Mouse (Mus musculus) heart, postnatal 10 days (tissue): Measurements from ENCODE around the gene Scaf4. TPM values are rescaled to one million over a fixed set of nuclear protein-coding genes. Genes with fewer than 3 reads are reported as not detected.
"Not testable (repeated sequence)": the region's sequence is repeated elsewhere in the genome, so short reads cannot be mapped to it uniquely, and the experiment has no call there.

Source experiments
- DNase-seq, 2 experiments: peaks; one replicate each; pipeline ENCODE4 v3.0.0; 2021
- intact Hi-C: fragments of 180-260 bp; cut with DNase I; formaldehyde crosslinking; loops from one replicate; pipeline ENCODE4 v1.15.1; 2025
- total RNA-seq, 2 experiments: library from RNA; stranded (reverse); gene quantifications; 2 replicates each; pipeline ENCODE4 v1.2.3; 2021

Scaf4 gene
- total RNA-seq, 2 experiments from 2014 or later, result 26.8 to 31.2 TPM

DNA sequence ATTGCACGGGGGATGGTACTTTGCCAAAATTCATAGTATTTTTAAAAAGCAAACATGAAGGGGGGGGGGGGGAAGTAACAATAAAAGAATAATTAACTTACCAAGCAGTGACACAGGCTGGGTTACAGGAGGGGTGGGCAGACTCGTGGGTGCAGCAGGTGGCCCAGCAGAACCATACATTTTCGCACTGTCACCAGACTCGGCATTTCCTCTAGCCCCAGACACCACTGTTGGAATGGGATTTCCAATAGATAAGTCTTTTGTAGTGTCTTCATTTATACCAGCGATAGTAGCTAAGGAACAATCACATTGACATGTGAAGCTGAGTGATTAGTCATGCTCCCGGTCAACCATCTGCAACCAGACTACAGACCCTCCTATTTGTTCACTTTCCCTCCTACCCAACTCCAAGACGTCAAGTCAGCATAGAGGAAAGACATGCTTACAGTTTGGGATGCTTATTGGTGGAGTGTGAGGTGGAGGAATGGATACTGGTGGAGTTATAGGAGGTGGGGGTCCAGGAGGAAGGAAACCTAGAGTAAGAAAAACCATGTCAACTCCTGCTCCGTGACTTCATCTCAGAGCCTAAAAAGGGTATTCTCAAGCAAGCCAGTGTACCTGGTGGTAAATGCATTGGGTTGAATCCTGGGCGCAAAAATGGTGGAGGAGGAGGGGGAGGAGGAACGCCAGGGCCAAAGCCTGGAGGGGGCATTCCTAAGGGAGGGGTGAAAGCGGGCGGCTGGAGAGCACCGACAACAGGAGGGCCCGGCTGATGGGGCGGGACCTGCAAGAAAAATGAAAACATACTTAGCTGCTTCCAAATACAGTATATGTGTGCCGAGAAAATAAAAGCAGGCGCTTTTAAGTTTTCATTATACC lies 41.6 kb downstream of the Scaf4 start:
- DNase-seq, result no peak
- intact Hi-C loops, result no loop called here

DNA sequence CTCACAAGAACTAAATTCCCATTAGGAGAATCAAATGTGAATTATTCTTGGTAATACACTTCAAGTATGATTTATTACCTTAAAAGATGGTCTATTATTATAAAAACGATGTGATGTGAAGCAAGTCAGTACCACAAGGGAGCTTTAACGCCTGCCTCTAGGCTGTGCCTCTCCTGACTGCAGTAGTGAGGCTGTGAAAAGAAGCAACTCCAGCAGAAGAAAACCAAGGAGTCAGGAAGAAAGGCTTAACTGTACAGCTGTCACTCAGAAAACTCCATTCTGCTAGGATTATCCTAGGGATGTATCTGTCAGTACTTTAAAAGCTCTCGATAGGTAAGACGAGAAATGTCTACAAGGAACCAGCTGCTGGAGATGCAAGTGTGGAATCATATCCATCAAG lies 42.4 kb downstream of the Scaf4 start:
- intact Hi-C loops, result no loop called here
- no peak for DNase-seq

DNA sequence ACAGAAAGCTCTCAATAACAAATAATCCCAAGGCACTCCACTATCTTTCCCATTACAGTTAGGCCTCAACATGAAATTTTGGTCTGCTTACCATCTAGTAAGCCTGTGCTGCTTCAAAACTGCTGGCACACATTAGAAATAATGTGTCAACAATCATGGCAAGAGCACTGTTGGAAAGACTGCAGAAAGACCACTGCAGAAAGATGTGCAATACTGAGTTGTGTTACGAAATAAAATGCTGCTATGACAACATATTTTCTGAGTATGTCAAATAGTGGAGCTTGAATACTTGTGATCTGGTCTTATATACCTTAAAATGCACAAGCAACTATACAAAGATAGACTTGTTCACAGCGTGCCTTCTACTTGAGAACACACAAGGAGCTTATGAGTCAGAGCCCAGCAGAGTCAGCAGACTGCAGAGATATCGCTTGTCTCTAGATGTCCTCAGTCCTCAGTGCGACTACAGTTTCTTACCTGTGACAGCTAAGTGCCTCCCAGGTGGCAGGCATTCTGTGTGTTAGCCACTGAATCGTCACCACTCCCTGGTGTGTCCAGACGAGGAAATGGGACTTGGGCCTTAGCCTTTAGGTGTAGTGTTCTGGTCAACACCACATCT lies 45.1 kb downstream of the Scaf4 start:
- no peak for DNase-seq
- intact Hi-C loops, result no loop called here

DNA sequence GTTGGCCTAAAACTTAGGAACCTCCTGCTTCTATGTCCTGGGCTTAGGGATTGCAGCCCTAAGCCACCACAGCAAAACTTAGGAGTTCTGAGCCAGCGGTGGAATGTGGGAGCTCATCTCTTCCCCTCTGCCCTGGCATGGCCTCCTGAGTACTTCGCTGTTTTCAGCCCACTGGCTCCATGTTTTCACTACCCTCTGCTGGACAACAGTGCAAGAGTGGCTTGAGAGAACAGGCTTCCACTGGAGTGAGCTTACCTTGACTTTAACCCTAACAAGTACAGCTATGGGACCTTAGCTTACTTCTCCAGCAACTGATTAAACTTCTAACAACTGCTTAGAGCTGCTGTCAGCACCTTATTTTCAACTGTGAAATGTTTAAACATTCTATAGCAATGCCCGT lies 49.1 kb downstream of the Scaf4 start:
- intact Hi-C loops, result no loop called here
- DNase-seq, result peak in 1 of 2 experiments; percentile 30

DNA sequence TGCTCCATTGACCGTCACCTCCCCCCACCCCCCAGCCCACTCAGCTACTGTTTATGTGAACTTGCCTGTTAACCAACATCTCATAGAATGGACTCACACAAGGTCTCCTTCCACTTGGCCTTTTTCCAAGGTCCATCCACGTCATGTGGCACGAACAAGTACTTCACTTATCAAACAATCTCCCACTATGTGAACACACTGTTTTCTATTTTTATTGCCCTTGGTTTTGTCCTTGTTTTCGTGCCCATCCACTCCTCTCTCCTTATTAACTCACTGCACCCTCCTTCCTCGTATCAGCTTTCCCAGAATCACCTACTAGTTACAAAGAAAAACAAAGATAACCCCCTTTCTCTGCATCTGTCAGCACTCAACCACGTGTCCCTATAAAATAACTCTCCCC lies 49.7 kb downstream of the Scaf4 start:
- intact Hi-C loops, result no loop called here
- DNase-seq, result no peak

DNA sequence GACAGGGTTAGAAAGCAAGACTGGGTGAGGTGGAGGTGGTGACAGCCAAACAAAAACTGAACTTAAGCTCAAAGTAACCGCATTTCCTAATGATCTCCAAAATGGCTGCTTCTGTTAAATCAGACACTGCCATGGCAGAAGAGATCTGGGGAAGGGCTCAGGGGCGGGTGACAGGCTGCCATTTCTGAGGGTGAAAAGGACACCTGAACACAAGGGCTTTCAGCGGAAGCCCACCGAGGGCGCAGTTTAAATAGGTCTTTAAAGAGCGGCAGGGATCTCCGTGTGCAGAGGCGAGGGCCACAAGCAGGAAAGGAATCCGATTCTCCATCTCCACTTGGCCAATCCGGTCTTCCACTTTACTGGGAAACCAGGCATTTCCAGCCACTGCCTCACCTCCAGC lies 50.6 kb downstream of the Scaf4 start:
- intact Hi-C loops, result no loop called here
- no peak for DNase-seq

DNA sequence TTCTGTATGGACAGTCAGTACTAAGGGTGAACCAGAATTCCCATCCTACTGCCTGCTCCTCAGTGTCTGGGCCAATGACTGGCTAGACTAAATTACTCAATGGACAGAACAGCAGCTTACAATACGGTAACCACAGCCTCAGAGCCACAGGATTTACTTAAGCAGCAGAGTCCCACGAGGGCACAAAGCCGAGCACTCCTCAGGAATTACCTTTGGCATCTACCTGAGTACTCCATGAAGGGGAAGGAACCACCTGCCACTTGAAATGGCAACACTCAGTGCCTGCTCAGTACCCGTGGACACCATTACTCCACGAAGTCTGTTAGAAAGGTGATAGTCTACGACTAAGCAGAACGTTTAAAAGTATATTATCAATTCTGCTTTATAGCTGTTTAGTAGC lies 53.0 kb downstream of the Scaf4 start:
- no peak for DNase-seq

DNA sequence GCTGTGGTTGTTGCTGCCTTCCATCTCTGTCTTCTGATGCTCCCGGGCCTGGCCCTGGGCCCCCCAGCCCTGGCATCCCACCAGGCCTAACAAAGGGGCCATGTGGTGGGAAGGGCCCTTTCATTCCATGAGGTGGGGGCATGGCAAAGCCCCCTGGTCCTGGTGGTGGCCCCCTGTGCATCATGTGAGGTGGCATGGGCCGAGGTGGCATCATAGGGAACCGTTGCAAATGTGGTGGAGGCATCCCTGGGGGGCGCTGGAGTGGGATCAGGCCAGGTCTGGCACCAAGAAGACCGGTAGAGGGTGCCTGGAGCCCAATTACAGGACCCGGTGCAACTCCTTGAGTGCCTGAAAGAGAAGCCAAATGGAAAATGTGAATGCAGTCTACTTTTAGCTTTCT lies 54.4 kb downstream of the Scaf4 start:
- DNase-seq, result no peak
- intact Hi-C loops, result no loop called here

More for the DNA sequence above, 53.0 kb downstream of the Scaf4 start:
- intact Hi-C loops, result no loop called here

DNA sequence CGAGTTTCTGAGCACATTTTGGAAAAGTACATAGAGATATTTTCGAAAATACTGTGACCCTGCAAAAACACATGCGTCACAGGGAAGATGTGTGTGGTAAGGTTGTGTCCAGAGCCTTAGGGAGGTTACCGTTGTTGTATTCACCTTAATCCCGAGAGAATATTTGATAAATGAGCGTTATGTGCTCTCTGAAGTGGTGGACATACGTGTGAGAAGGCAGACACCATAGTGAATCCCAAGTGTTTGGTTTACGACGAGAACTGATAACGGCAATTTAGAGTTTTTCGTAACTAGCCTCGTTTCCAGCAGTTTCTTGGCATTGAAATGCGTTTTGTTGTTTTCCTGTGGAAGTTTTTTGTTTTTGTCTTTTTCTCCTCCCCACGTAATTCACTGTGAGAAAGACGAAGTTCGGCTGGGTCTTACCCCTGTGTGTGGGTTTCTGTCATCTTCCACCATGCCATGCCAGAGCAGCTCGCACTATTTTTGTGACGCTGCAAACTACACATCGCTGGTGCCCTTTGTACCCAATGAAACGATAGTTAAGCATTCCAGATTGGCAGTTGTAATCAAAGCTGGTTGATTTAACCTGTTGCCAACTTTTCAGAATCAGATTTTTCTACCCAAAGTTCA lies 62.7 kb downstream of the Scaf4 start:
- peak in 1 of 2 experiments; percentile 30 for DNase-seq

DNA sequence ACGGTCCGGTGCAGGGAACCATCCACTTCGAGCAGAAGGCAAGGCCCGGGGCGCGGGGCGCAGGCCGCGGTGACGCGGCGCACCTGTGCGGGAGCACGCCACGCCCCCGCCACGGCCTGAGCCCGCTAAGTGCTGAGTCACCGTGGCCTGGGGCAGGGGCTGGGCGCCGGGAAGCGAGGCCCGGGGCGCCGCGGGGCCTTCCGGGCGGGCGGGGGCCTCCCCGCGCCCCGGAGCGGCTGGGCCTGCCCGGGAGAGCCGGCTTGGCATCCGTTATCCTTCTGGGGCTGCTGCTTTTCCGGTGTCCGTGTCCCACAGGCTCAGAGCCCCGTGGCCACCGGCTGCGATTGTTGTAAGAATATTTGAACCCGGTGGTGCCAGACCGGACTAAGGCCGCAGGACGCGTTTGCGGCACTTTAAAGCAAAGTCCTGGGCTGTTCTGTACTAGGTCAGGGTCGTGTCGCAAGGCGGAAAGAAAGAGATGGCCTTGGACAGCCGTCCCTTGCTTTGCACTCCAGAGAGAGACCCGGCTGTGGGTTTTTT lies 63.3 kb downstream of the Scaf4 start:
- intact Hi-C loops, result loop anchor here (1.0 to 5.0 kb wide), 2 partner anchors 24 to 61 kb away; partner anchors contain the start of gene Scaf4
- DNase-seq, result peak; percentile 64 to 68

More for the DNA sequence above, 62.7 kb downstream of the Scaf4 start:
- intact Hi-C loops, result loop anchor here (5.0 kb wide), 1 partner anchor 61 kb away; the partner anchor contains the start of gene Scaf4

DNA sequence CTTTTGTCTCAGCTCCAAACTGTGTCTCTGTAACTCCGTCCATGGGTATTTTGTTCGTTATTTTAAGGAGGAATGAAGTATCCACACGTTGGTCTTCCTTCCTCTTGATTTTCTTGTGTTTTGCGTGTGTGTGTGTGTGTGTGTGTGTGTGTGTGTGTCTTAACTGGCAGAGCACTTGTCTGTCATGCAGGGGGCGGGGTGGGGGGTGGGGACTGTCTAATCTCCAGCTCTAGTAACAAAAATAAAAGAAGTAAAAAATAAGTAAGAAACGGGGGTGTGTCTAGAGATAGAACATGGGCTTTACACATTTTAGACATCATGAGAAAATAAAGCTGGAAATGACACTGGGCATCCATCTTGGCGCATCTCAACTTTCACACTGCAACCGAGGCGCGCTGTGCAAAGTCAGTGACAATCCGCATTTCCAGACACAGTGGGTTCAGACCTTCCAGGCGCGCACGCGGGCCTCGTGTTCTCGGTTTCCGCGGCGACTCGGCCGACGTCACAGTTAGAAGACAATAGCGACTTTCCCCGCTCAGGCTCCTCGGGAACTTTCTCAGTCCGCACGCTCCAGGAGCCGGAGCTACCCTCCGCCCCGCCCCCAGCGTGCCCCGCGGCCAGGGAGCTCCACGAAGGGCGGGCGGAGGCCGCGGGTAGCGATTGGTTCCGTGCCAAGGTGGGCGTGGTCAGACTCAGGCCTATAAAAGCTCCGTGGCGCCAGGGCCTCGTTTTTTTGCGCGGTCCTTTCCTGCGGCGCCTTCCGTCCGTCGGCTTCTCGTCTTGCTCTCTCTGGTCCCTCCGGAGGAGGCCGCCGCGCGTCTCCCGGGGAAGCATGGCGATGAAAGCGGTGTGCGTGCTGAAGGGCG lies 64.0 kb downstream of the Scaf4 start, which contains the start of gene Sod1:
TSS of gene Sod1 (plus strand) at position 729 of the 866 bp plus-strand sequence.
- intact Hi-C loops, result loop anchor here (1.0 to 5.0 kb wide), 2 partner anchors 23 to 62 kb away; partner anchors contain the start of gene Scaf4
- DNase-seq, result peak; percentile 97 to 98

DNA sequence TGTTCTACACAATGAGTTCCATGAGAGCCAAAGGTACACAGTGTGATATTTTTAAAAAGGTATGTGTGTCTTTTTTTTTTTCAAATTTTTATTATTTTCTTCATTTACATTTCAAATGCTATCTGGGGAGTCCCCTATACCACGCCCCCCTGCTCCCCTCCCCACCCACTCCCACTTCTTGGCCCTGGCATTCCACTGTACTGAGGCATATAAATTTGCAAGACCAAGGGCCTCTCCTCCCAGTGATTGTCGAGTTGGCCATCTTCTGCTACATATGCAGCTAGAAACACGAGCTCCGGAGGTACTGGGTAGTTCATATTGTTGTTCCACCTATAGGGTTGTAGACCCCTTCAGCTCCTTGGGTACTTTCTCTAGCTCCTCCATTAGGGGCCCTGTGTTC lies 64.9 kb downstream of the Scaf4 start:
- intact Hi-C loops, DNase-seq: not testable (repeated sequence)

DNA sequence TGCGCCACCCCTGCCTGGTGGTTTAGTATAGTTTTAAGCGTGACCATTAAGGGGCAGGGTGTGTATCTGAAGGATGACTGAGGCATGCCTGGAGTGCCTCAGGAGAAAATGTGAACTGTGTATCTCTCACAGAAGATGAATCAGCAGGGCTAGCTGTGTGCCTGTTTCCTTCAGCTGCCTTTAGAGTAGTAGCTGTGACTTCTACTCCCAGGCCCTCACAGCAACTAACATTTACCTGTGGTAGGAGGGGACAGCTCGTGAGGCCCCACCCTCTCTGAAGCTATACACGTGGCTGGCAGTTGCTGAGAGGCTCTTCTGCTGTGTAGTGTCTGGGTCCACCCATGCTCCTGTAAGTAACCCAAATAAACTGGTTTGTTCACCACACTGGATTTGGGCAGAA lies 66.4 kb downstream of the Scaf4 start:
- intact Hi-C loops, result no loop called here
- DNase-seq, result no peak

DNA sequence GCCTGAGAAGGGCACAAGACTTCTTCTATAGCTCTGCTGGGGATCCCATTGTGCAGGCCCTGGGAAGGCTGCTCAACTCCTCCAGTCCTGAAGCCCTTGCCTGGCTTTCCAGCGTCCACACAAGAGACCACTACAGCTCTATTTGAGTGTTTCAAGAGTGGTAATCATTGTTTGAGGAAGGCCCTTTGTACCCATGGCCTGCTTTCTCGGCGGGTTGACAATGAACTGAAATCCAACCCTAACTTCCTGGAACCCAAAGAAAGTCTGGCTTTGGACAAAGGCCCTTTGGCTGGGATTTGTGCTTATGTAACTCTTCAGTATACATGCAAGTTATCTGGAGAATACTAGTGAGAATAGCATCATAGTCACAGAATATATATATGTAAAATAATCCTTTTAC lies 66.9 kb downstream of the Scaf4 start:
- intact Hi-C loops, result no loop called here
- DNase-seq, result no peak

DNA sequence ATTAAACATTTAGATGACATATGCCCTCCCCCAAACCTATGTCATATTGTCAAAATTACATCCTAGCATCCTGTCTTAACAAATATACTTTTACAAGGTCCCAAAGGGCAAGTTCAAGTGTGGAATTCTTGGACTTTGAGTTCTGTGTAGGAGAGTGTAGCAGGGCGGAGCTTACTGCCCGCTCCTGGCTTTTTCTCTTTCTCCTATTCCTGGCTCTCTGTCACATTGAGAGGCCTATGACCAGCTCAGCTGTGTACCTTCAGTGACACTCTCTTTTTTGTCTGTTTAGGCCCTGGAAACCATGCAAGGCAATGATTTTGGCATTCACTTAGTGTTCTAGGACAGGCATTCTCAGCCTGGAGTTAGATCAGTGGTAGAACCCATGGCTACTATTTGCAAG lies 67.9 kb downstream of the Scaf4 start:
- DNase-seq, result no peak
- intact Hi-C loops, result no loop called here

DNA sequence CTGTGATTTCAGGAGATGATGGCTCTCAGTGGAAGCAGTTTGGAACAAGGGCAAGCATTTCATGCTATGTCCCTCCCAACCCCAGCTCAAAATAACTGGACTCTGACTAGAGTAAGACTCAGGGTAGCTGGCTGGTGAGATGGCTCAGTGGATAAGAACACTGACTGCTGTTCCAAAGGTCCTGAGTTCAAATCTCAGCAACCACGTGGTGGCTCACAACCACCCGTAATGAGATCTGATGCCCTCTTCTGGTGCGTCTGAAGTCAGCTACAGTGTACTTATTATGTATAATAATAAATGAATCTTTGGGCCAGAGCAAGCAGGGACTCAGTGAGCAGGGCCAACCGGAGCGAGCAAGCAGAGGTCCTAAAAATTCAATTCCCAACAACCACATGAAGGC lies 68.4 kb downstream of the Scaf4 start:
- intact Hi-C loops, DNase-seq: not testable (repeated sequence)

DNA sequence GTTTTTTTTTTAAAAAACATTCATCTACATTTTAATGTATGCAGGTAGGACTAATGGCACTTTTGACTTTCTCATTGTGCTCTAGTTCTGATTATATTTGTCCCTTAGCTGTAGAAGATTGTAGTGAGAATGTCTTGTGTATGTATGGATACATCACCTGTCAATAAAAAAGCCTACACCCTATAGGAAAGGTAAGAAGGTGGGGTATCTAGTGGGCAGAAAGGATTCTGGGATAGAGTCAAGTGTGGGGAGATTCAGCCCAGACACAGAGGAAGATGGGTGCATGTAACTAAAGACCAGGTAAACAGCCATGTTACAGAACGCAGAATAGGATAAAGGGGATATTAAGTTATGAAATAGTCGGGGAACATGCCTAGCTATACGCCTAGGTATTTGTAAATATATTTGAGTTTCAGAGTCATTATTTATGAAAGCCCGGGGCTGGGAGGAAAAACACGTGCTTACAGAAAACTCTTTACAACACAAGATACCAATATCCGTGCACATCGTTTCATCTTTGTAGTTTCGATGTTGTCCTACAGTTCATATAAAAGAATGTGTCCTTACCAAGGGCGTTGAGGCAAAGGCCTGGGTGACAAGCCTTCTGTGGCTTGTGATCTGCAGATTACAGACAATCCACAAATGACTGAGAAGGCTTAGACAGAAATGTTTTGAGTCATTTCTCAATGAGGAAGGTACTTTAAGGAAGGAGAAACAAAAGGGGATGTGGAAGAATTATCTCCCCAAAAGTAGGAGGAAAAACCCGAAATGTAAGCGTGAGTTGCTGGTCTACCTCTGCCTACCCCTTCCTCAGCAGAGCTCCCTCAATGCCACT lies 69.4 kb downstream of the Scaf4 start:
- intact Hi-C loops, result no loop called here
- no peak for DNase-seq

DNA sequence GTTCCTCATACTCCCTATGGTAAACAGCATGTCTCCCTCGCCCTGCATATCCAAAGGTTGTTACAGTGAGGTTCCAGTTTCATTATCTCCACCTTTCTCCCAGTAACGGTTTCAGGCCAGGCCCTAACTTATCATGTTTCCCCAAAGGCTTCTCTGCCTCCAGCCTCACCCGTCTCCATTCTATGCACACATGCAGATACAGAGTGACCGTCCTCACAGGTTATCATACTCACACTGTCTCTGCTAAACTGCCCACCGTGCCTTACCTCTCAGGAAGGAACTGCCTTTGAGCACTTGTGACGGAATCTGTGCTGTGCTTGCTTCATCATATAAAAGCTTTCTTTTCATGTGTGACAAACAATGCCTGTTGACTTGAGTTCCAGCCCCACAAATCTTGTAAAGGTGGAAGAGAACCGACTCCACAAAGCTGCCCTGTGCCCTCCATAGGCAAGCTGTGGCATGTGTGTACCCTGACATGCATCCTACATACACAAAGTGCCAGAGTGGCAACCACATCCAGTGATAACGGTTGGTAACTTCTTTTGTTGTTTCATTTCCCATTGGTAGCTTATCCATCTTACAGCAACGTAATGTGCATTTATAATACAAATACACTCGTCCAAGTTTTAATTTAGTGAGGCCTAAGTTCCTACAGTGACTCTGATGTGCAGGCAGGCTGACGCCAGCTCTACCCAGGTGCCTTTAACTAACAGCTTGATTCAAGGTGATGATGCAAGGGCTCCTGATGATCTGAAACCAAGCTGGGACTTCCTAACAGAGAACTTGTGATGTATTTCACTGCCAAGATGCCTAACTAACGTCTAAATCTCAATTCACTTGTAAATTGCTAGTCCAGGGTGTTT lies 70.6 kb downstream of the Scaf4 start:
- intact Hi-C loops, result no loop called here
- DNase-seq, result no peak
